Mouse (Mus musculus) spleen, adult 2 months (tissue): Measurements from ENCODE around the gene Hoxc11.

Experiments used
- CTCF ChIP-seq: fragments of 200-500 bp; IDR thresholded peaks from 2 replicates; pipeline ENCODE4 v1.5.1; 2011; ENCODE audit warnings: mild to moderate bottlenecking, inconsistent platforms; ENCODE audit not compliant: insufficient read depth, insufficient read length, insufficient replicate concordance; ENCODE audit errors: extremely low read depth
- POLR2A ChIP-seq: fragments of 200-500 bp; IDR thresholded peaks from 2 replicates; pipeline ENCODE4 v1.6.1; 2011; ENCODE audit warnings: low read depth, low read length, inconsistent platforms

- TF ChIP-seq CTCF (no peak), POLR2A (no peak)
Observed at GRCm38 (mm10) chr15:102999183-102999831, 45.1 kb downstream of the Hoxc11 start.
